Mouse (Mus musculus): ENCODE measurements around the gene Agxt. TPM values are rescaled to one million over a fixed set of nuclear protein-coding genes. Genes with fewer than 3 reads are reported as not detected.

The Agxt gene
- polyA plus RNA-seq, 1 experiment from 2014 or later = not detected

Other genes starting within 250 kb of the Agxt start
- 0.68 and 0.73 TPM in 2 replicates for gene Ankmy1, start 232.3 kb upstream of the Agxt start, polyA plus RNA-seq (2014; fragmentation: Nextera tagmentation; extraction: Ambion mirVana)
- gene Dusp28, start 228.3 kb upstream of the Agxt start, polyA plus RNA-seq (2014; fragmentation: Nextera tagmentation; extraction: Ambion mirVana) = 7.0 and 7.2 TPM in 2 replicates
- 32.9 and 33.9 TPM in 2 replicates for gene Rnpepl1, start 224.5 kb upstream of the Agxt start, polyA plus RNA-seq (2014; fragmentation: Nextera tagmentation; extraction: Ambion mirVana)
- 24.4 and 28.2 TPM in 2 replicates for gene Capn10, start 200.9 kb upstream of the Agxt start, polyA plus RNA-seq (2014; fragmentation: Nextera tagmentation; extraction: Ambion mirVana)
- gene Gpr35, start 184.4 kb upstream of the Agxt start, polyA plus RNA-seq (2014; fragmentation: Nextera tagmentation; extraction: Ambion mirVana) = 0.52 and 1.5 TPM in 2 replicates
- not detected in 2 replicates for gene Aqp12, start 128.9 kb upstream of the Agxt start, polyA plus RNA-seq (2014; fragmentation: Nextera tagmentation; extraction: Ambion mirVana)
- gene Kif1a, start 33.3 kb upstream of the Agxt start, polyA plus RNA-seq (2014; fragmentation: Nextera tagmentation; extraction: Ambion mirVana) = 30.7 and 32.4 TPM in 2 replicates
- gene 2310007B03Rik, start 25.7 kb downstream of the Agxt start, polyA plus RNA-seq (2014; fragmentation: Nextera tagmentation; extraction: Ambion mirVana) = 4.2 and 6.2 TPM in 2 replicates
- 0.56 and 3.0 TPM in 2 replicates for gene Crocc2, start 33.5 kb downstream of the Agxt start, polyA plus RNA-seq (2014; fragmentation: Nextera tagmentation; extraction: Ambion mirVana)
- 16.7 and 17.1 TPM in 2 replicates for gene Sned1, start 100.6 kb downstream of the Agxt start, polyA plus RNA-seq (2014; fragmentation: Nextera tagmentation; extraction: Ambion mirVana)
- 21.4 and 22.5 TPM in 2 replicates for gene Mterf4, start 170.7 kb downstream of the Agxt start, polyA plus RNA-seq (2014; fragmentation: Nextera tagmentation; extraction: Ambion mirVana)
- gene Ppp1r7, start 207.6 kb downstream of the Agxt start, polyA plus RNA-seq (2014; fragmentation: Nextera tagmentation; extraction: Ambion mirVana) = 46.9 and 47.9 TPM in 2 replicates
- gene Pask, start 208.2 kb downstream of the Agxt start, polyA plus RNA-seq (2014; fragmentation: Nextera tagmentation; extraction: Ambion mirVana) = 11.3 and 12.8 TPM in 2 replicates
- gene Ano7, start 238.7 kb downstream of the Agxt start, polyA plus RNA-seq (2014; fragmentation: Nextera tagmentation; extraction: Ambion mirVana) = 0.85 and 1.6 TPM in 2 replicates

All from embryonic facial prominence, embryonic 14.5 days (tissue).